Mouse (Mus musculus): ENCODE measurements around the gene 2010111I01Rik.

- TF ChIP-seq POLR2A (IDR thresholded peaks at IDR 0.05; ENCODE audit: insufficient read length, low read depth) (no peak), USF1 (IDR thresholded peaks at IDR 0.05; ENCODE audit: low read depth) (no peak), POLR2AphosphoS2 (IDR thresholded peaks at IDR 0.05; ENCODE audit: insufficient read length, low read depth) (no peak), E2F4 (IDR thresholded peaks at IDR 0.05; ENCODE audit: insufficient read depth) (no peak), MAX (IDR thresholded peaks at IDR 0.05; ENCODE audit: low read depth) (no peak), SRF (IDR thresholded peaks at IDR 0.05; ENCODE audit: control insufficient read depth, insufficient read length, low read depth) (no peak), TCF12 (IDR thresholded peaks at IDR 0.05; ENCODE audit: insufficient read depth, poor library complexity, severe bottlenecking) (no peak), MYOG (IDR thresholded peaks at IDR 0.05; ENCODE audit: control insufficient read depth in 1 of 3, insufficient read depth in 1 of 3, insufficient read length in 2 of 3, low read depth in 2 of 3) (peak in 1 of 3 experiments; percentile 27), MYOD1 (IDR thresholded peaks at IDR 0.05; ENCODE audit: control insufficient read depth in 1 of 3, insufficient read length in 2 of 3, low read depth in 2 of 3) (peak in 2 of 3 experiments; percentile 64 to 76), CEBPB (IDR thresholded peaks at IDR 0.05; ENCODE audit: insufficient read depth, poor library complexity, severe bottlenecking) (no peak), TCF3 (IDR thresholded peaks at IDR 0.05; ENCODE audit: insufficient read length, low read depth) (no peak)
Observed at GRCm38 (mm10) chr13:63277316-63277715, 312.6 kb downstream of the 2010111I01Rik start.
